ENCODE assay signal across 8 mouse cellular contexts in the genomic region with DNA sequence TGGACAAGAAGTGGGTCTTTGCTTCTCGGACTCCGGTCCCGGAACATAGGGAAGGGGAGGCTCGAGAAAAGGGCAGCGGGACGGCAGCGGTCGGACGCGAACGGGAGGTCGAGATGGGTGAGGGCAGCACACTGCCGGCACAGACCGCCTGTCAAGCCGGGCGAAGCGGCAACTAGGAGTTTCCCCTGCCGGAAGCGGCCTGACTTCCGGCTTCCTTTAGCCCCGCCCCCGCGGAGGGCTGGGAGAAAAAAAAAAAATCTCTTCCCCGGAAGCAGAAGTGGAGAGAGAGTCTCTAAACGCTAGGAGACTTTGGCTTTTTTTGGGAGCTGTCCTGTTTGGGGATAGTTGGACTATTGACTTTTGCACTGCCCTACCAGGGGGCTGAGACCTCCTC. TPM values are rescaled to one million over a fixed set of nuclear protein-coding genes. Genes with fewer than 3 reads are reported as not detected.
DNase-seq lines count a peak whose midpoint lies in the region; ATAC-seq lines count a peak whose summit lies in the region.

A gene (minus strand): TSS at position 209 of the 394 bp plus-strand sequence.

- DNase-seq in ES-CJ7 (ENCODE audit: low read depth, low spot score): peak; percentile 79
- DNase-seq in cerebellum, adult 11 months: peak; percentile 77
- DNase-seq in forebrain, embryonic 14.5 days (ENCODE audit: low spot score): peak; percentile 93
- DNase-seq in heart, postnatal 14 days: peak; percentile 91 to 95
- peak; percentile 88 for DNase-seq in layer of hippocampus, adult 11-12 months (ENCODE audit: low spot score)
- DNase-seq in lung, adult 18-20 months: peak; percentile 91 to 94
- peak; percentile 89 for DNase-seq in testis, postnatal 14 days (ENCODE audit: low spot score)

- intact Hi-C loops in heart, postnatal 14 days (cut with DNase I): no loop called here

- ATAC-seq in forebrain, embryonic 14.5 days: peak; percentile 94
- ATAC-seq in neural tube, embryonic 15.5 days (ENCODE audit: low FRiP score): peak; percentile 95

- H3K4me3 ChIP-seq in forebrain, embryonic 14.5 days (ENCODE audit: low read depth, low read length): peak within 1 kb of the TSS; percentile 69
- peak within 1 kb of the TSS; percentile 83 for H3K4me3 ChIP-seq in neural tube, embryonic 15.5 days (replicated peaks)

- peaks cover 9% of the 10 kb centered on the region for H3K4me1 ChIP-seq in forebrain, embryonic 14.5 days (ENCODE audit: control insufficient read depth, insufficient read depth, low read length)
- H3K4me1 ChIP-seq in neural tube, embryonic 15.5 days: peaks cover 12% of the 10 kb centered on the region

- H3K9ac ChIP-seq in forebrain, embryonic 14.5 days (ENCODE audit: low read length): peak within 1 kb of the TSS; percentile 79
- peak within 1 kb of the TSS; percentile 76 for H3K9ac ChIP-seq in neural tube, embryonic 15.5 days (replicated peaks)

- WGBS in forebrain, embryonic 14.5 days: 2% methylated on average over 25 of the region's 25 CpGs
- under 1% methylated on average over 25 of the region's 25 CpGs for WGBS in neural tube, embryonic 15.5 days

- peak within 1 kb of the TSS; percentile 68 for H3K4me2 ChIP-seq in forebrain, embryonic 14.5 days (ENCODE audit: low read length)
- peak within 1 kb of the TSS; percentile 90 for H3K4me2 ChIP-seq in neural tube, embryonic 15.5 days

- no peaks in the 10 kb centered on the region for H3K9me3 ChIP-seq in forebrain, embryonic 14.5 days (replicated peaks; ENCODE audit: control insufficient read depth, low read length)
- H3K9me3 ChIP-seq in neural tube, embryonic 15.5 days (replicated peaks): no peaks in the 10 kb centered on the region

- no peaks in the 10 kb centered on the region for H3K27me3 ChIP-seq in forebrain, embryonic 14.5 days (replicated peaks; ENCODE audit: control insufficient read depth, insufficient read depth, low read length)
- no peaks in the 10 kb centered on the region for H3K27me3 ChIP-seq in neural tube, embryonic 15.5 days (replicated peaks)

- no peaks in the 10 kb centered on the region for H3K36me3 ChIP-seq in forebrain, embryonic 14.5 days (ENCODE audit: control insufficient read depth, insufficient read depth, low read length)
- no peaks in the 10 kb centered on the region for H3K36me3 ChIP-seq in neural tube, embryonic 15.5 days

- no peak within 1 kb of the TSS for H3K27ac ChIP-seq in forebrain, embryonic 14.5 days (ENCODE audit: low read depth, low read length)
- peak within 1 kb of the TSS; percentile 74 for H3K27ac ChIP-seq in neural tube, embryonic 15.5 days (replicated peaks)

RNA-seq across cellular contexts. Expression of the gene that starts here (rescaled TPM):
- polyA plus RNA-seq in forebrain, embryonic 14.5 days (2014; fragmentation: Nextera tagmentation; extraction: Ambion mirVana): 47.5 and 53.2 TPM in 2 replicates
- total RNA-seq in heart, postnatal 14 days (2021): 10 to 100 TPM; 21.5 to 25.9 TPM
- polyA plus RNA-seq in neural tube, embryonic 15.5 days (2015; fragmentation: Nextera tagmentation; extraction: Ambion mirVana): 50.8 and 61.3 TPM in 2 replicates
